9 mouse cellular contexts compared by ENCODE assay signal in the genomic region with DNA sequence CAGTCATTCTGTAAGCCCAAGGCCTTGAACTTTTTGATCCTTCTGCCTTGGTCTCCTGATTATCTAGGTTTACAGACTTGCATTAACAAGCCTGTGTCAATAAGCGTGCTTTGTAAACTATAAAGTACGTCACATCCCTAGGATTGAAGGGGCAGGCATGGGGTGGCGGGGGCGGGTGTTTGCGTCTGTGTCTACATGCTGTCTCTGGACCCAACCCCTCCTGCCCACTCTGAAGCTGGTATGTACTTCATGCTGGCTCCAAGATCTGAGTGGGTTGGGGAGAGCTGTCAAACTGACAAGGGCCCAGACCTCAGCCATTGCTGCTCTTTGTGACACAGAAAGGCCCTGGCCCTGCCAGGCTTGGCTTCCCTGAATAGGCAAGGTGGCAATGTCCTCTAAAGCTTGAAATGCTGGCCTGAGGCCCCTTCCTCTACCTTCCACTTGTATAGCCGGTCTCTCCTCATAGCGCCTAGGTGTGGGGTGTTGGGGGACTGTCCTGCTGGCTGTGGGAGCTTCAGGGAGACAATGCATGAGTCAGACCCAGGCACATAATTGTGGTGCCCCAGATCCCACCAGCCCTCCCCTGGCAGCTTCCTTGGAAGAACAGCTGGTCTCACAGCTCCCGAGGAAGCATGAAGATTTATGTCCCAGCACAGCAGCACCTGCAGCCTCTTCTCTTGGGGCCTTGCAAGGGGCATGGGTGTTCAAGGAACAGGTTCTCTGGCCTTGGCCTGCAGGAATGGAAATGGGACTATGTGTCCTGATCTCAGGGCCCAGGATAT. TPM values are rescaled to one million over a fixed set of nuclear protein-coding genes. Genes with fewer than 3 reads are reported as not detected.
DNase-seq lines count a peak whose midpoint lies in the region; ATAC-seq and TF ChIP-seq lines count a peak whose summit lies in the region.
"Had no signal": no experiment of that assay in that cellular context is flagged by ENCODE, and none has a peak within 500 bp of the region (broad histone marks: within the 10 kb centered on the region; RNA-seq: fewer than 3 reads in every experiment).

No protein-coding gene starts in this region.

- no peak for TF ChIP-seq CTCF in heart, adult 2 months (IDR thresholded peaks at IDR 0.05)
- no peak for TF ChIP-seq CTCF in thymus, adult 2 months (IDR thresholded peaks at IDR 0.05; ENCODE audit: borderline replicate concordance, control insufficient read depth, extremely low read depth, insufficient read depth, low read length, poor library complexity)

- peaks cover 25% of the 10 kb centered on the region for H3K4me1 ChIP-seq in heart, adult 2 months (ENCODE audit: control insufficient read depth, insufficient read depth, low read length)
- H3K4me1 ChIP-seq in liver, embryonic 11.5 days (replicated peaks; ENCODE audit: control insufficient read depth, insufficient read depth, low read length) = peaks cover 10% of the 10 kb centered on the region
- peaks cover 3% of the 10 kb centered on the region; the same call in 1 of the 2 replicates for H3K4me1 ChIP-seq in embryonic facial prominence, embryonic 14.5 days (ENCODE audit: control insufficient read depth, insufficient read depth, low read length)
- peaks cover 10% of the 10 kb centered on the region for H3K4me1 ChIP-seq in neural tube, embryonic 15.5 days
- no peaks in the 10 kb centered on the region; the same call in 1 of the 2 replicates for H3K4me1 ChIP-seq in thymus, adult 2 months (replicated peaks; ENCODE audit: control insufficient read depth, insufficient read depth, low read length)

- H3K9ac ChIP-seq in heart, adult 2 months (ENCODE audit: low read depth, low read length) = 0 out of 2 replicates have a peak overlapping the region, but pooled peaks have one; percentile 5
- H3K9ac ChIP-seq in liver, embryonic 11.5 days (ENCODE audit: low read depth, low read length) = no peak overlapping the region
- H3K9ac ChIP-seq in embryonic facial prominence, embryonic 14.5 days (ENCODE audit: low read depth, low read length) = no peak overlapping the region
- no peak overlapping the region for H3K9ac ChIP-seq in neural tube, embryonic 15.5 days (replicated peaks)

- peak overlapping the region; percentile 29 for H3K27ac ChIP-seq in heart, adult 2 months
- H3K27ac ChIP-seq in liver, embryonic 11.5 days (ENCODE audit: low read depth, low read length) = peak overlapping the region; percentile 45; the same call in 1 of the 2 replicates
- H3K27ac ChIP-seq in embryonic facial prominence, embryonic 14.5 days (replicated peaks; ENCODE audit: low read depth, low read length) = peak overlapping the region; percentile 53; the same call in 1 of the 2 replicates
- peak overlapping the region; percentile 46; the same call in 1 of the 2 replicates for H3K27ac ChIP-seq in neural tube, embryonic 15.5 days (replicated peaks)
- no peak overlapping the region for H3K27ac ChIP-seq in thymus, adult 2 months (ENCODE audit: control insufficient read depth, insufficient read depth, low read length)

- H3K79me2 ChIP-seq in heart, adult 2 months (replicated peaks; ENCODE audit: control insufficient read depth, insufficient read depth, low read length) = no peaks in the 10 kb centered on the region

- WGBS in heart, adult 2 months = 67% methylated on average over 8 of the region's 8 CpGs
- 69% methylated on average over 8 of the region's 8 CpGs for WGBS in liver, embryonic 11.5 days
- WGBS in embryonic facial prominence, embryonic 14.5 days = 76% methylated on average over 8 of the region's 8 CpGs
- WGBS in neural tube, embryonic 15.5 days = 71% methylated on average over 8 of the region's 8 CpGs
- 93% methylated on average over 8 of the region's 8 CpGs for WGBS in thymus, adult 2 months

- H3K36me3 ChIP-seq in heart, adult 2 months (ENCODE audit: control insufficient read depth, insufficient read depth, low read length) = peaks cover 5% of the 10 kb centered on the region
- no peaks in the 10 kb centered on the region for H3K36me3 ChIP-seq in liver, embryonic 11.5 days (ENCODE audit: control insufficient read depth, insufficient read depth, low read length)
- no peaks in the 10 kb centered on the region for H3K36me3 ChIP-seq in embryonic facial prominence, embryonic 14.5 days (ENCODE audit: control insufficient read depth, insufficient read depth, low read length)
- peaks cover 8% of the 10 kb centered on the region; the same call in 1 of the 2 replicates for H3K36me3 ChIP-seq in neural tube, embryonic 15.5 days
- H3K36me3 ChIP-seq in thymus, adult 2 months (ENCODE audit: control insufficient read depth, insufficient read depth, low read length) = no peaks in the 10 kb centered on the region

- TF ChIP-seq POLR2A in heart, adult 2 months (IDR thresholded peaks at IDR 0.05; ENCODE audit: insufficient read depth, low read depth, low read length) = no peak
- no peak for TF ChIP-seq POLR2A in thymus, adult 2 months (IDR thresholded peaks at IDR 0.05; ENCODE audit: control insufficient read depth, extremely low read depth, insufficient read depth, low read length, poor library complexity)

- intact Hi-C loops in heart, adult 2 months (cut with DNase I) = no loop called here
- intact Hi-C loops in heart, postnatal 25 days (cut with DNase I) = no loop called here

- no peak for ATAC-seq in liver, embryonic 11.5 days (replicated peaks; ENCODE audit: low FRiP score)
- no peak for ATAC-seq in embryonic facial prominence, embryonic 14.5 days (ENCODE audit: low read depth)
- ATAC-seq in neural tube, embryonic 15.5 days (ENCODE audit: low FRiP score) = no peak
- no peak for ATAC-seq in cerebellum, adult (ENCODE audit: insufficient number of reproducible peaks, low FRiP score, low TSS enrichment)

- no peaks in the 10 kb centered on the region for H3K27me3 ChIP-seq in heart, adult 2 months (ENCODE audit: control insufficient read depth, insufficient read depth, low read length)
- H3K27me3 ChIP-seq in liver, embryonic 11.5 days (replicated peaks; ENCODE audit: control insufficient read depth, insufficient read depth, low read length) = no peaks in the 10 kb centered on the region
- no peaks in the 10 kb centered on the region for H3K27me3 ChIP-seq in embryonic facial prominence, embryonic 14.5 days (replicated peaks; ENCODE audit: control insufficient read depth, insufficient read depth, low read length)
- no peaks in the 10 kb centered on the region for H3K27me3 ChIP-seq in neural tube, embryonic 15.5 days (replicated peaks)
- H3K27me3 ChIP-seq in thymus, adult 2 months (ENCODE audit: control insufficient read depth, insufficient read depth, low read length) = no peaks in the 10 kb centered on the region

- no peak overlapping the region for H3K4me3 ChIP-seq in heart, adult 2 months
- no peak overlapping the region for H3K4me3 ChIP-seq in liver, embryonic 11.5 days (ENCODE audit: low read depth, low read length)
- H3K4me3 ChIP-seq in embryonic facial prominence, embryonic 14.5 days (ENCODE audit: low read depth, low read length) = no peak overlapping the region
- no peak overlapping the region for H3K4me3 ChIP-seq in neural tube, embryonic 15.5 days (replicated peaks)
- H3K4me3 ChIP-seq in thymus, adult 2 months (ENCODE audit: control insufficient read depth, insufficient read depth, low read length) = no peak overlapping the region

- no peak for TF ChIP-seq EP300 in heart, adult 2 months (IDR thresholded peaks at IDR 0.05; ENCODE audit: insufficient read depth, low read depth, low read length)

- no peaks in the 10 kb centered on the region for H3K9me3 ChIP-seq in liver, embryonic 11.5 days (ENCODE audit: control insufficient read depth, low read length)
- no peaks in the 10 kb centered on the region for H3K9me3 ChIP-seq in embryonic facial prominence, embryonic 14.5 days (ENCODE audit: control insufficient read depth, low read length)
- no peaks in the 10 kb centered on the region for H3K9me3 ChIP-seq in neural tube, embryonic 15.5 days (replicated peaks)

- H3K4me2 ChIP-seq in liver, embryonic 11.5 days = no peak overlapping the region
- H3K4me2 ChIP-seq in embryonic facial prominence, embryonic 14.5 days (ENCODE audit: low read depth, low read length) = no peak overlapping the region
- H3K4me2 ChIP-seq in neural tube, embryonic 15.5 days = no peak overlapping the region

- no peak for DNase-seq in heart, adult 2 months
- DNase-seq in heart, postnatal 25 days (ENCODE audit: low spot score) = no peak
- no peak for DNase-seq in liver, embryonic 11.5 days (ENCODE audit: low spot score)
- no peak for DNase-seq in liver
- peak; percentile 44 for DNase-seq in embryonic facial prominence, embryonic 14.5 days (ENCODE audit: low spot score)
- no peak for DNase-seq in thymus, adult 2 months

RNA-seq across cellular contexts. Expression of a gene that starts 28.4 kb away (rescaled TPM):
- total RNA-seq in heart, adult 2 months (2021) = 10 to 100 TPM; 21.5 to 26.3 TPM
- 30.7 and 32.2 TPM in 2 replicates for polyA plus RNA-seq in heart, adult 2 months (2012; rRNA removed)
- total RNA-seq in heart, postnatal 25 days (2021) = 10 to 100 TPM; 20.1 to 24.1 TPM
- polyA plus RNA-seq in liver, embryonic 11.5 days (2014; fragmentation: Nextera tagmentation; extraction: Ambion mirVana) = 5.7 and 7.5 TPM in 2 replicates
- 15.0 and 17.5 TPM in 2 replicates for polyA plus RNA-seq in embryonic facial prominence, embryonic 14.5 days (2014; fragmentation: Nextera tagmentation; extraction: Ambion mirVana)
- 41.2 and 45.7 TPM in 2 replicates for polyA plus RNA-seq in neural tube, embryonic 15.5 days (2015; fragmentation: Nextera tagmentation; extraction: Ambion mirVana)
- polyA plus RNA-seq in thymus, adult 2 months (2012; rRNA removed) = 13.9 and 18.5 TPM in 2 replicates

RNA-seq across cellular contexts. Expression of a gene that starts 56.2 kb away (rescaled TPM):
- total RNA-seq in heart, adult 2 months (2021) = under 1 TPM in 1 of 2 experiments, not detected in 1; 0.13 TPM
- 0.12 and 0.43 TPM in 2 replicates for polyA plus RNA-seq in heart, adult 2 months (2012; rRNA removed)
- total RNA-seq in heart, postnatal 25 days (2021) = not detected
- polyA plus RNA-seq in liver, embryonic 11.5 days (2014; fragmentation: Nextera tagmentation; extraction: Ambion mirVana) = 0.23 and 0.32 TPM in 2 replicates
- 0.74 and 1.3 TPM in 2 replicates for polyA plus RNA-seq in embryonic facial prominence, embryonic 14.5 days (2014; fragmentation: Nextera tagmentation; extraction: Ambion mirVana)
- polyA plus RNA-seq in neural tube, embryonic 15.5 days (2015; fragmentation: Nextera tagmentation; extraction: Ambion mirVana) = 1.7 and 2.2 TPM in 2 replicates
- polyA plus RNA-seq in thymus, adult 2 months (2012; rRNA removed) = 1.0 and 1.5 TPM in 2 replicates
- total RNA-seq: monocyte, adult 5-6 weeks had no signal

RNA-seq across cellular contexts. Expression of a gene that starts 56.6 kb away (rescaled TPM):
- total RNA-seq in heart, adult 2 months (2021) = 100 to 1,000 TPM; 214 to 275 TPM
- polyA plus RNA-seq in heart, adult 2 months (2012; rRNA removed) = 193 and 266 TPM in 2 replicates
- 100 to 1,000 TPM; 378 to 449 TPM for total RNA-seq in heart, postnatal 25 days (2021)
- polyA plus RNA-seq in liver, embryonic 11.5 days (2014; fragmentation: Nextera tagmentation; extraction: Ambion mirVana) = 224 and 232 TPM in 2 replicates
- 918 and 945 TPM in 2 replicates for polyA plus RNA-seq in embryonic facial prominence, embryonic 14.5 days (2014; fragmentation: Nextera tagmentation; extraction: Ambion mirVana)
- 332 and 435 TPM in 2 replicates for polyA plus RNA-seq in neural tube, embryonic 15.5 days (2015; fragmentation: Nextera tagmentation; extraction: Ambion mirVana)
- 53.3 and 66.1 TPM in 2 replicates for polyA plus RNA-seq in thymus, adult 2 months (2012; rRNA removed)
- total RNA-seq: monocyte, adult 5-6 weeks had no signal
